Mouse (Mus musculus): ENCODE results near the gene St3gal2.

- no peak for TF ChIP-seq EP300 (IDR thresholded peaks at IDR 0.05; ENCODE audit: low read depth)
- TF ChIP-seq CTCF (IDR thresholded peaks at IDR 0.05; ENCODE audit: low read depth): no peak
Observed at GRCm38 (mm10) chr8:110892913-110893312, 26.8 kb upstream of the St3gal2 start.

Measured in liver, embryonic 14.5 days (tissue).